Mouse (Mus musculus) ZHBTc4 (cell line): Measurements from ENCODE around the gene Hsf4.

Source experiments
- DNase-seq: peaks from one replicate; pipeline ENCODE4 v3.0.0-alpha.2; 2011; ENCODE audit warnings: low read depth, low spot score

Gene Hsf4

DNA sequence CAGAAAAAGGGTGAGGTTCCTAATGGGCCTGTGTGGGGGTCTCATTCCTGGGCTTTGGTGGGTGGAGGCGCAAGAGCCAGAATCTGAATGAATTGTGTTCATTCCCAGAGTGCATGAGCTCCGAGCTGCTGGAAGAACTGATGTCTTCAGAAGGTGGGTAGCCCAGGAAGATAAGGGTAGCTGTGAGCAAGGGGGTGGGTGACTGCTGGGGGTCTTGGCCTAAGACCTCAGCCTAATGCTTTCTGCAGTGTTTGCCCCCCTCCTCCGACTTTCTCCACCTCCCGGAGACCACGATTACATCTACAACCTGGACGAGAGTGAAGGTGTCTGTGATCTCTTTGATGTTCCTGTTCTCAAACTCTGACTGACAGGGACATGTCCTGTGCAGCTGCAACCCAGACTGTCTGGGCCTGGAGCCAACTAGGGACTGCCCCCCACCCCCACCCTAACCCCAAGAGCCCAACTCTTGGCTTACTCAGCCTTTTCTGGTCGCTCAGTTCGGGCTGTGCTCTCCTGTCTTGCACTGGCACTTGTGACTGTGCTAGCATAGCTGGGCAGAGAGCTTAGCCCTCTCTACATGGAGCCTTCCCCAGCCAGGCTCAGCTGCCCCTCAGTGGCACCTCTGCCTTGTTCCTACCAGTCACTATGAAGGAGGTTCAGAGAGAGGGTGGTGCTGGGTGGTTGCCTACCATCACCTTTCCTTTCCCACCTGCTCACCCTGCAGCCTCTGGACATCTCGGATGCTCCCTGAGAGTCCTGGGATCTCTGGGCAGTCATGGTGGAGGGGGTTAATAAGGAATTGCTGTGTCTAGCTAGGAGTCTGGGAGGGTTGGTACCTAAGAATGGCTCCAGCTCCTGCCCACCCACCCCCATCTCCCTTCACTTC lies 35.0 kb downstream of the Hsf4 start:
- no peak for DNase-seq

DNA sequence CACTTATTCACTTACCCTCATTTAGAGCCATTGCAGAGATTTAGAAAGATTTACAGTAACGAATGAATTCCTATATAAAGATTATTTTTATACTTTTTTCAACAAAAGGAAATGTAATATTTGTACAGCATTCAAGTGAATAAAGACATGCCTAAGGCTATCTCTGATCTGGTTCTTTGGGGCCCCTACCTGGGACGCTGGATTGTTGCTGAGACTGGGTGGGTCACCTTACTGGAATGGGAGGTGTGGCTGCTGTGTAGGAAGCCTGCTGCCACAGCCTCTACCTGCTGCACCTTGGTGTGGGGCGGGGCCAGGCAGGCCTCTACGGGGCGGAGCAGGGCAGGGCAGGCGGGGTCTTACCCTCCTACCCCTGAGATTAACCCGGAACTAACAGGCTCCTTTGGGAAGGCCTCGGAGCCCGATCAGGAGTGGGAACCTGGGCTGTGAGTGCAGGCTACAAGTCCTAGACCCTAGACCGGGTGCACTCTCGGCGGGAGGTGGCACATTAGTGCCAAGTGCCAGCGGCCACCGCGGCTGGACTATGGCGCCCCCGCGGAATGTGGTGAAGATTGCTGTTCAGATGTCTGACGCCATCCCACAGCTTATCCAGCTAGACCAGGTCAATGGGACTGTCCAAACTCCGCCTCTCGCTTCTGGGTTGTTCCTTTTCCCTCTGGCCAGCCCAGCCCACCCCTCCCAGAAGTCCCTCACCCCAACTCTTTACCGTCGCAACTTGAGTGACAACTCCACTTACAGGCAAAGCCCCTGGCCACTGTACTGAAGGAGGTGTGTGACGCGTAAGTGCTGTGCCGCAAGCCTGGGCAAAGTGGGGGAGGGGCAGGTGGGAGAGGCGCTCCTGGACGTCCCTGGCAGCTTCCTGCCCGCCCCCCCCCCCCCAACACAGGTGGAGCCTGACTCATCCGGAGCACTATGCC lies 35.9 kb downstream of the Hsf4 start, which contains the start of gene Elmo3:
Elmo3 (plus strand) TSS at position 391 of the 935 bp plus-strand sequence.
- DNase-seq, result peak; percentile 81

DNA sequence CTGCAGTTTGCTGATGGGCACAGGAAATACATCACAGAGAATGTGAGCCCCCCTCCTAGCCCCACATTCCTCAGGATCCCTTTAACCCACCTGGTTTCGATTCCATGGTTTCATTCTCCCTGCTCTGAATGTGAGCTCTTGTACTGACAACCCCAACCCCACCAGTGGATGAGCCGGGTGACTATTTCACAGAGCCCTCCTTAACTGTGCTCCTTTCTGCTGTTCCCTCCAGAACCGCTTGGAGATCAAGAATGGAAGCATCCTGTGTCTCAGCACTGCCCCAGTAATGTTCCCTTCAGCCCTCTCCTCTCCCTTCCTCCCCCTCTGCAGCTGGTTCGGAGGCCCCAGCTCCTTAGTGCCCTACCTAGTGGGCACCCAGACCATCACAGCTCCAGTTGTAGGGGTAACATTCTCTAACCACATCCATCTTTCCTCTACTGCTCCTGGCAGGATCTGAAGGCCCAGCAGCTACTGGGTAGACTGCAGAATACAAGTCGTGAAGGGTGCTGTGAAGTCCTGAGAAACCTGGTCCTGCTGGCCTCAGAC lies 36.6 kb downstream of the Hsf4 start:
- peak; percentile 36 for DNase-seq

DNA sequence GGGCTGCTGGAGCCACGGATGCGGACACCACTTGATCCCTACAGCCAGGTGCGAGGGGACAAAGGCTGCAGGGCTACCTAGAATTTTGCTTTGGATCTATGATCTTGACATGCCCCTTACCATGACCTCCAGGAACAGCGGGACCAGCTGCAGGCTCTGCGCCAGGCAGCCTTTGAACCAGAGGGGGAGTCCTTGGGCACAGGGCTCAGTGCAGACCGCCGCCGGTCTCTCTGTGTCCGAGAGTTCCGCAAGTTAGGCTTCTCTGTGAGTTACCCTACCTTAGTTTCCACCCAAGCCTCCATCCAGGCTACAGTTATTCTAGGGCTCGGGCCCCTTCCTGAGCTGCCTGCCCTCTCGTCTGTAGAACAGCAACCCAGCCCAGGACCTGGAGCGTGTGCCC lies 38.1 kb downstream of the Hsf4 start:
- no peak for DNase-seq

DNA sequence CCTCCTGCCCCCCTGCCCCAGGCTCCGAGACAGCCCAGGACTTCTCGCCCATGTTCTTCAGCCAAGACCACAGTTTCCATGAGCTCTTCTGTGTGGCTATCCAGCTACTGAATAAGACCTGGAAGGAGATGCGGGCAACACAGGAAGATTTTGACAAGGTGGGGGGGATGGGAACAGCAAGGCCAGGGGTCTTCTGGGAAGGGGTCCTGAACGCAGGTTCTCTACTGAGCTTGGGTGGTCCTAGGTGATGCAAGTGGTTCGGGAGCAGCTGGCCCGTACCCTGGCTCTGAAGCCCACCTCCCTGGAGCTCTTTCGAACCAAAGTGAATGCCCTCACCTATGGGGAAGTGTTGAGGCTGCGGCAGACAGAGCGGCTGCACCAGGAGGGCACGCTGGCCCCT lies 38.8 kb downstream of the Hsf4 start:
- no peak for DNase-seq

DNA sequence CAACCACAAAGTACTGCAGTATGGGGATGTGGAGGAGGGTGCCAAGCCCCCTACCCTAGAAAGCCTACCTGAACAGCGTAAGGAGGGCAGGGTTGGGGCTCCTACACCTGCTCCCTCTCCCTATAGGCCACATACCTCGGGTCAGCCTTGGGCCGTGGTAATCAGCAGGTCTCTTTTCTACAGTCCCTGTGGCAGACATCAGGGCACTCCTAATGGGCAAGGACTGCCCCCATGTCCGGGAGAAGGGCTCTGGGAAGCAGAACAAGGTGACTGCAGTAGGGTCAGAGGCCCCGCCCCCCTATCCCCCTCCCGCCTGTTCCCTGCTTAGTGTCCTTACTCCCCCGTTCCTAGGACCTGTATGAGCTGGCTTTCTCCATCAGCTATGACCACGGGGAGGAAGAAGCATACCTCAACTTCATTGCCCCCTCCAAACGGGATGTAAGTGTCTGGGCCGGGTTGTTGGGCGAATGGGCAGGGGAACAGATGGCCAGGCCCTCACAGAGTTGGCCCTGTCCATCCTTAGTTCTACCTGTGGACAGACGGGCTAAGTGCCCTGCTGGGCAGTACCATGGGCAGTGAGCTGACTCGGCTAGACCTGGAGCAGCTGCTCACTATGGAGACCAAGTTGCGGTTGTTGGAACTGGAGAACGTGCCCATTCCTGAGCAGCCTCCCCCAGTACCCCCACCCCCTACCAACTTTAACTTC lies 39.7 kb downstream of the Hsf4 start:
- no peak for DNase-seq

DNA sequence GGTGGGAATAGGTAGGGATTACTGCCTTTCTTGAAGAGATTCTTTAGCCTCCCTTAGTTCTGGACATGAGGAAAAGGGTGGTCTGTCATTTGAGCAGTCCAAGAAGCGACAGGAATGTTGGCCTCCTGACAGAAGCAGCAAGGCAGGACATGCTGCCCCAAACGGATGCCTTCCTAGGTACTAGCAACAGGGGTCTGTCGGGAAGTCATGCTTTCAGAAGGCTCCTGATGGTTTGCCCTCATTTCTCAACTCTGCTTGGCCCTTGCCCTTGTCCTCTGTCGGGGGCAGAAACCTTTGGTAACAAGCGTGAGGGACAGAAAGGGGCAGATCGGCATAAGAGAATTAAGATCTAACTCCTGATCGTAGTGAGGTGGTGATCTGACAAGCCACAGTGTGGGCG lies 40.5 kb downstream of the Hsf4 start:
- no peak for DNase-seq

DNA sequence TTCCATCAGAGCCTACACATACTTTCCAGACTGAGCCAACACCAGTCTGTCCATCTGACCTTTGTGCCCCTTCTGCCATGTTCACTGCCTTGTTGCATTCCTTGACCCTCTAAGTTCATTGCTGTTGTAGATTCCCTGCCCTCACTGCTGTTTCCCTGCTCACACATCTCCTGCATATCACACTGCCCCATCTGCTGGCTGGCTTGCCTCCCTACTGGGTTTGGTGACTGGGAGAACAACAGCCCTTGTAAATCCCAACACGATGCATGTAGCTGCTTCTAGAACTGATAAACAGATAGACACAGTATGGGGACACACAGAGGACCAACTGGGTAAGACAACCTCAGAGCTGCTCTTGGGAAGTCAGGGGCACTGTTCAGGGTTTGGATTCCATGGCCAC lies 42.1 kb downstream of the Hsf4 start:
- no peak for DNase-seq

DNA sequence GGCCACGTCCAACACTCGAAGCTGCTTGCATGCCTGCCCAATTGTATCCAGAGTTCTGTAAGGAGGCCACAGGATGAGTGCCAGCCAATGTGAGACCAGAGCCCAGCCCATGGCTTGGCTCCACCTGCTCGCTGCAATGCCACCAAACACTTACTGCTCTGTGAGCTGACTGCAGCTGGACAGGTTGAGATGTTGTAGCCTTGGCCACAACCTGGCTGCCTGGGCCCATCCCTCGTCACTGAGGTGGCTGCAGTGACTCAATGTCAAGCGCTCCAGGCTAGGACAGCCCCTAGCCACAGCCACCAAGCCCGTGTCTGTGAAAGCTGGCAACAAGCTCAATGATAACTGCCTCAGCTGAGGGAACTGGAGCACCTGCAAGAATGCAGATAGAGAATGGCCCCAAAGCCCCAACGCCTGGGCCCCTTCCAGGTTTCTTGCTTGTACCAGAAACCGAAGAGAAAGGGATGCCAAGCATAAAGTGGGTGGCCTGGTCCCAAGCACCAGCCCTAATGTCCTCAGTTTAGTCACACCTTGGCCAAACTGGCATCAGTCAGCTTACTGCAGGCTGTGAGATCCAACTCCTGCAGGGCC lies 43.4 kb downstream of the Hsf4 start:
- no peak for DNase-seq

DNA sequence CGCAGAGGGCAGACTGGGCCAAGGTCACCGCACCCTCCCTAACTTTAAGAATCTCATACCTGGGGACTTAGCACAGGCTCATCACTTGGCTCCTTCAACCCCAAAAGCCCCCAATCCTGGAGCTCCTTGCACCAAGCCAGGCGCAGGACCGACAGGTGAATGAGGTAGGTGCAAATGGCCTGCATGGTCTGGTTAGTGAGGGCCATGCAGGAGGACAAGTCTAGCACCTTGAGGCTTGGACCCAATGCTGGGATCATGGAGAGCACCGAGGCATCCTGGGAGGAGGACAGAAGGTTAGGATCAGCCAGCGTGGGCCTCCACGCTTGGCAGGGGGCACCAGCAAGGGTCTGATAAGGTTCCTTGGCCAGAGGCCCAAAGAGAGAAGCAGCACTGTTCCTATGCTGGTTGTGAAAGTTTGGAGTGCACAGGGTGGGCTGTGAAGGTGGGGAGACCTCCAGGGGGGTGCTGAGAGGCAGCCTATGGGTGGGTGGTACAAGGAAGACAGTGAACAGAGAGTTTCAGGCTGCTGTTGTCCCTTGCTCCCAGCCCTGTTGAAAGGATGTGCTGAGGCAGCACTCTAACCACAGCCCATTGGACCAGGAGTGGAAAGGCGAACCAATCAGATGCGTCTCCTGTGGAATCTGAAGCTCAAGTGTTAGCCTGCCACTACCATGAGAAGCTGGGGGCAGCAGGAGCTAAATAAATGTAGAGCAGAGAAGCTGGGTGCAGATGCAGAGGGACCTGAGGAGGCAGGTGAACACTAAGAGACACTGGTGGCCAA lies 44.2 kb downstream of the Hsf4 start:
- no peak for DNase-seq

DNA sequence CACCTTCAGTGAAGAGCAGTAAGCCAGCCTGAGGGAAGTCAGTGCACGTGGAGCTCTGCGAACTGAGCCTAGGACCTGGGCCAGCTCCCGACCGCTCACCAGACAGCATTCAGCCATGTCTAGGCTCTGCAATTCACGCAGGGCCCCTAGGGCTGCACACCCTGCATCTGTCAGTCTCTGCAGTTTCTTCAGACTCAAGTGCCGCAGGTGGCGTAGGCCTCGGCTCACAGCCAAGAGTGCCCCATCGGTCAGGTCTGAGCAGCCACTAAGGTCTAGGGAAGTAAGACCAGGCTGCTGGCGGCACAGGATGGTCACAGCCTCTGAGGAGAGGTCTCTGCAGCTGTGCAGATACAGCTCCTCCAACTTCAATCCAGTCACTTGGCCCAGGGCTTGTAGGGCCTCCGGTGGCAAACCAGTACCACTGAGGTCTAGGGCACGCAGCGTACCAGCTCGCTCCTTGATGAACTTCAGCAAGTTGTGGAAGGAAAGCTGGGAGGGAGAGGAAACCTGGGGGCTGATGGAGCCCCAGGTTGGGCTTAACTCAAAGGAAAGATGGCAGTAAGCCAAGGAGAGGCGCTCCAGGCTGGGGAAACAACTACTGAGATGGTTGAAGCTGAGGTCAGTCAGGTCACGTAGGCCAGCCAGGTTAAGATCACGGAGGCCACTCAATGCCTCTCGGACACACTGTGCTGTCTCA lies 45.6 kb downstream of the Hsf4 start:
- DNase-seq, result no peak

DNA sequence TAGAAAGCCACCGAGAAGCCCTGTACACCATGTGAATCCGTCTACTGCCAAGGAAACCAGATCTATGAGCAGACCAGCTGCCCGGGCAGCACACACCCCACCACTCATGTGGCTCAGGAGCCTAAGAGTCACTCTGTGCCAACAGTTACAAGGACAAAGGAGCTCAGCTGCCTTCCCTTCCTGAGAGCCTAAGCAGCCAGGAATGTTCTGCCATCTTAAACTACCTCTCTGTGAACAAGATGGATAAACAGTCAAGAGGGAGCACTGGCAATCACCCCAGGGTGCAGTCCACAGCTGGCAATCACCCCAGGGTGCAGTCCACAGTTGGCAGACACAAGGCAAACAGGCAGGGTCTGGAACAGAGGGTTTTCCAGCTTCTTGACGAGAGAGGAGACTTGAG lies 48.3 kb downstream of the Hsf4 start:
- no peak for DNase-seq

DNA sequence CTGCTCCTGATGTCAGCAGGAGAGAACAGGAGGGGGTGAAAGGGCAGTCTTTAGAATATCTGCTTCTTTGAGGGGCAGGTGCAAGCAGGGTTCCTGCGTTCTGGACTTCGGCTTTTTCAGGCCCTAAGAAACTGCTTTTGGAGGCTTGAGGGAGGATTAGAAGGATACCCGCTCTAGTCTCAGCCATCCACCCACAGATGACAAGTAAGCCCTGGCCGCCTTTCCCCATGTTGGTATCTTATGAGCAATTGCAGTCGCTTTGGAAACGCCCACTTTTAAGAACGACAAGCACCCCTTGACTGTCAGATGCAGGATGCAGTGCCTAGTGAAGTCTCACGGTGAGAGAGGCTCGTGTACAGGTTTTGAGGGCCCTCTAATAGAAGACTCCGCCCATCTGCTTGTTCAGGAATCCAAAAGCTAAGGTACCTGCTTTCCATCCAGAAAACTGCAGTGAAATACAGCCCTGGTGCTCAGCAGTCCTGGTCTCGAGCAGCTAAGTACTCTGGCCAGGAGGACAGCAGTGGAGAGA lies 49.1 kb downstream of the Hsf4 start:
- no peak for DNase-seq

DNA sequence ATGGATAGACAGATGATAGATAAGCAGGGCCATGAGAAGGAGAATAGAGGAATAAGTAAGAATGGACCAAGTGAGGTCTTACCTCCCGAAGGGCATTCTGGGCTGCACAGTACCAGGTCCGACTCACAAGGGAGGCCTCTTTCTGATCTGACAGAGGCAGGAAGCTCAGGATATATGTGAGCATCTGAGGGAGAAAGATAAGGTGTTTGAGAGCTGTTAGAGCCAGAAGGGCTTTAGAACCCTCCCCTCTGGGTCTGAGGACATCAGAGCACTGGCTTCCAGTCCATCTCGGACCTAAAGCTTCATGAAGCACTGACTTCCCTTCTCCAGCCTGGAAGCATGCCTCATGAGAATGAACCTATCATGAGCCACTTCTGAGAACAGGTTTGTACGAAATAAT lies 53.6 kb downstream of the Hsf4 start:
- no peak for DNase-seq
